Mouse (Mus musculus) liver (tissue): ENCODE data around the gene Maml3.
A peak's percentile ranks its signal among the peaks of the same experiment; 100 is the strongest.

Experiments used
- DNase-seq: peaks from one replicate; pipeline ENCODE4 v3.0.0-alpha.2; 2020; ENCODE audit warnings: mixed read lengths

Gene Maml3

GRCm38 (mm10) chr3:52043847-52044246, 61.0 kb downstream of the Maml3 start:
- DNase-seq: no peak

- DNase-seq: no peak
Observed at GRCm38 (mm10) chr3:52042680-52043079, 62.2 kb downstream of the Maml3 start.

DNA sequence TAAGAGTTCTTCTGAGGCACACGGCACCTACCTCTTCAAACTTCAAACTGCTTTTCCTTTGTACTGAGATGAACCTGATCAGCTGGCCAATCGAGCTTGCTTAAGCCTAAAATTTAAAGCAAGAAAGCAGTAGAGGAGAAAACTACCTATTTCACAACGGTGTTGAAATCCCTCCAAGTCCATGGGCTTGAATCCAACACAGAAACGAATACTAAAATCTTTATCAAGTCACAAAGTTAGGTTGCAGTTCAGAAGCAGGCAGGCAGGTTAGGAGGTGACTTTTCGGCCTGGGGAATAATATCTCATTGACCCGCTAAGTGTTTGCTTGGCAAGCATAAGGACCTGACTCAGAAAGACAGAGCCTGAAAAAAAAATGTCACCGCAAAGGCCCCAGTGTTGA, 64.9 kb downstream of the Maml3 start:
- DNase-seq: no peak

DNA sequence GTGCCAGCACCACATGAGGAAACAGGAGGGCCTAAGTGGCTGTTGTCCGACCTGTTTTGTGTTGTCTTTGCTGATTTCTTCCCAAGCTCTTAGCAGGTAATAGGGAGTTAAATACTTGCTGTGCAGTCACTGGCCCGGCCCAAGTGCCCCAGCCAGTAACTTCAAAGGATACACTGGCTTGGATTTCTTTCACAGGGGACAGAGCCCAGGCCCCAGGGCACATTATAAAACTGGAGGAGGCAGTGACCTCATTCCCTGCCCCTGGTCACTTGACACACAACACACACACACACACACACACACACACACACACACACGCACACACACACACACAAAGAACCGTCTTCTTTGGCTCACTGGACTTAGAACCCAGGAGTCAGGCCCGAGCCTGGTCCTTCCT, 67.6 kb downstream of the Maml3 start:
- no peak for DNase-seq

DNA sequence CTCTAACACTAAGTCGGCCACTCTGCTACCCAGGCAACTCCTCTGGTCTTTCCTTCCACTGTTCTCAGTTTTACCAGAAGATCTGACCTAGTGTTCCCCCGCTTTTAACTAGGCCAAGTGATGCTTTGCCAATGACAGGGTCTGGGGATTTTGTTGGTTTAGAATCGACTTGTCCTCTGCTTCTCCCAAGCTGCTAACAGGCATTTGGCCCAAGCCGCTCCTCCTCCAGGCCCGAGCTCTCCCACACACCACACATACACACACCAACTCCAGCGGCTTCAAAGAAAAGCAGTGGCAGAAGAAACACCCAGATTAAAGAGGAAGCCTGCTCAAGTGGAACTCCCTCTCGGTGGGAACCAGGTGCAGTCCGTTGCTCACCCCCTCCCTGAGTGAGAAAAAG, 69.5 kb downstream of the Maml3 start:
- no peak for DNase-seq

DNA sequence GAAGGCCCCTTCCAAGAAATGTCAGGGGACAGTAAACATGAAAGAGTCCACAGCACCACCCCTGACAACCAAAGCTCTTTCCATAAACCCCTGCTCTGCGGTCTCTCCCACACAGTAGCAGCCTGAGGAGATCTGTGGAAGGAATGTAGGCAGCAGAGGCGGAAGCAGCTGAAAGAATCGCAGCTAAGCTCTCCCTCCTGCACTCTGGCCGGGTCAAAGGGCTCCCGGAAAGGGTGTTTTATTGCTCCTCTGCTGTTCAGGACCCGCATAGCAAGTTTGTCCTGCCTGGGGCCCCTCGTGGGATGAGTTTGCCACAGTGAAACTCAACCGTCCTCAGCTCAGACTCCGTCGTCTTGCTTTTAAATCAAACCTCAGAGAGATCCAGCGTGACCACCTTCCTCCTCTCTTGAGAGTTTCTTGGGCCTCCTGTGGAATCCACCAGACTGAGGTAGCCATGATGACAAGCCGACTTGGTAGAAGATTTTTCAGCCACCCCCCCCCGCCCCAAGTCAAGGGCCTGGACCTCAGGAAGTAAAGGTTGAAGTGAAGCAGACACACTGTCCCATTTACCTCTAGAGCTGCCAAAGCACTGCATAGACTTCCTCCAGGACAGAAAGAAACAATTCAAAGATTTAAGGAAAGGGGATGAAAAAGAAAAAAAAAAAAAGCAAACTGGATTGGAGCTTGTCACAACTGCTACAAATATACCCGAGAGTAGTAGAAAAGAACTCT, 70.9 kb downstream of the Maml3 start:
- peak; percentile 17 for DNase-seq

DNA sequence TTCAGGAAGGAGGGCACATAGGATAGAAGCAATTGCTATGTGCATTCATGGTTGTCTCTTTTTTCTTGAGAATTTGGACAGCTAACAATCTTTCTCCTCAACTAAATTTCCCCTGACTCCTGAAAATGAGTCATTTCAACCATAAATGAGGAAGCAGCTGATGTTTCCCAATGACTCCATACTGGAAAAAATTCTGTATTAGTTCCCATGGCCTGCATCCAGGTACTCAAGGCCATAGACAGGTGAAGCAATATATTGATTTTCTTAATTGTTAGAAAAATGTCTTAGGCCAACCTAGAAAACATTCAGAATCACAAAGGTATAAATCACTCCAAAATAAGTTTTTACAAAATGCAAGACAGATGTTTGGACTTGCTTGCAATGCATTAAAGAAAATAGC, 73.5 kb downstream of the Maml3 start:
- no peak for DNase-seq

GRCm38 (mm10) chr3:52030114-52030513, 74.8 kb downstream of the Maml3 start:
- DNase-seq: no peak

GRCm38 (mm10) chr3:52029661-52030081, 75.2 kb downstream of the Maml3 start:
- peak; percentile 20 for DNase-seq

- DNase-seq: no peak
Observed at GRCm38 (mm10) chr3:52027972-52028371, 76.9 kb downstream of the Maml3 start.

- no peak for DNase-seq
Observed at GRCm38 (mm10) chr3:52022486-52022885, 82.4 kb downstream of the Maml3 start.

- no peak for DNase-seq
Observed at GRCm38 (mm10) chr3:52018103-52018439, 86.8 kb downstream of the Maml3 start.

DNA sequence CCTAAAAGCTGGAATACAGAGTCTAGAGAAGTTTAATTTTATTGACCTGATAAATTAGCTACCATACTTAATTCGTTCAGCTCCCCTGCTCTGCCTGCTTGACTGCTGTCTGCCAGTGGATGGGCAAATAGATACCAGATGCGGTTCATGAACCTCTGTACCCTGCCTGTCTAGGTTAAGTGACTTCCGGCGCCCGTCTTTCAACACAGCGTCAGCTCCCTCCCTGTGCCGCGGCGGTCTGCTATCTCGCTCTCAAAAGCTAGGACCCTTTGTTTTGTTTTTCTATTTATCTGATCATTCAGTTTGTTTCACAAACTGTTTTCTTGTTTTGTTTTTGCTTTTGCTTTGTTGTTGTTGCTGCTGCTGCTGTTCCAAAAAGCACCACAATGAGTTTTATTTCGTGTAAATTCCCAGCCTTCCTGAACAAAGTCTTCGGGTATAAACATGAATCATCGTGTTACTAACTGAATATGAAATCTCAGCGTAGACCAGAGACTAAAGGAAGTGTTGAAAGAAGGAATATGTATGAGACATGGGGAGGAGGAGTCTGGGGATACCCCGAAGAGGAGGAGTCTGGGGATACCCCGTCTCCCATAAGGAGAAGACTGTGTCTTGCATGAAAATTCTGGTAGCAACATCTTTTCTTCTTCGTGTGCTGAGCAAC, 87.3 kb downstream of the Maml3 start:
- DNase-seq: no peak

DNA sequence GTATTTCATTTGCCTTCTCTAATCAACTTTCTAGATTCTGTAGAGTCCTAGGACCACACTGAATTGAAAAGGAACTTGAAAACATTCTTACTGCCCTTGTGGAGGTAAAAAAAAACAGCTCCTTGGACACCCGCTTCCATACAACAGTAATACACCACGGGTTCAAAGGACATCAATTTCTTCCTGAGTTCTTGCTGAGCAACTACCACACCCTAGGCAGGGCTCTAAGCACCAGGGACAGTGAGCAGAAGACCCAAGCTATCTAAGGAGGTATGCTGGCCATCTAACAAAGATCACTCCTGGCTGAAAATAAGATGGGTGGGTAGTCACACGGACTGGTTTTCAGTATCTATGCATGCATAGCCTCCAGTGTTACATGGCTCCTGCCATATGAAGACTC, 88.7 kb downstream of the Maml3 start:
- no peak for DNase-seq

- no peak for DNase-seq
Observed at GRCm38 (mm10) chr3:52015556-52015955, 89.3 kb downstream of the Maml3 start.

DNA sequence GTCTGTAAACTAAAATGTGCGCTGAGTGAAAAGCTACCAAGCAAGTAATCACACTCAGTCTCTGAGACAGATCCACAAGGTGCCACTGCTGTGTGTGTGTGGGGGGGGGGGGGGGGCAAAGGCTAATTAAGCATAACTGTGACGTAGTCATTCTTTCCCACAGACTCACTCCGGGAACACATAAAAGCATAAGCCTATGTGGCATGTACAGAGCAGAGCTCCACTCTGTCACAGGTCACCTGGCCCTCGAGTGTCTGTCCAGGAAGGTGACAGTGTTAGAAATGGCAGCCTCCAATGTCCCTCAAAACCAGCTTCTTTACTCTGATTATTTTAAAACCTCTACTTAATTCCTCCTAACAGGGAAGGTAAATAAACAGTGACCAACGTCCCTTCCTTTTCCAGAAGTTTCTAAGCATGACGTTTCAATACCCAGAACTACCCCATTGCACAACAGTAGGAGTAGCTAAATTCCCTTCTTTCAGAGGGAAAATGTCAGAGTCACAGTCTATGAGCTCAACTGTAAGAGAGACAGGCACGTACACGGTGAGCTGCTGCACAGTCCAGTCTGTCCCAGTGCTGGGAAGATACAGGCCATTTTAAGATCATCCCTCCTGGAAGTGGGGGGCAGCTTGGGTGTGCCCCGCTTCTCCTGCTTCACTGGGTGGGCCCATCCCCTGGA, 93.7 kb downstream of the Maml3 start:
- no peak for DNase-seq

- DNase-seq: no peak
Observed at GRCm38 (mm10) chr3:52009321-52009720, 95.6 kb downstream of the Maml3 start.

DNA sequence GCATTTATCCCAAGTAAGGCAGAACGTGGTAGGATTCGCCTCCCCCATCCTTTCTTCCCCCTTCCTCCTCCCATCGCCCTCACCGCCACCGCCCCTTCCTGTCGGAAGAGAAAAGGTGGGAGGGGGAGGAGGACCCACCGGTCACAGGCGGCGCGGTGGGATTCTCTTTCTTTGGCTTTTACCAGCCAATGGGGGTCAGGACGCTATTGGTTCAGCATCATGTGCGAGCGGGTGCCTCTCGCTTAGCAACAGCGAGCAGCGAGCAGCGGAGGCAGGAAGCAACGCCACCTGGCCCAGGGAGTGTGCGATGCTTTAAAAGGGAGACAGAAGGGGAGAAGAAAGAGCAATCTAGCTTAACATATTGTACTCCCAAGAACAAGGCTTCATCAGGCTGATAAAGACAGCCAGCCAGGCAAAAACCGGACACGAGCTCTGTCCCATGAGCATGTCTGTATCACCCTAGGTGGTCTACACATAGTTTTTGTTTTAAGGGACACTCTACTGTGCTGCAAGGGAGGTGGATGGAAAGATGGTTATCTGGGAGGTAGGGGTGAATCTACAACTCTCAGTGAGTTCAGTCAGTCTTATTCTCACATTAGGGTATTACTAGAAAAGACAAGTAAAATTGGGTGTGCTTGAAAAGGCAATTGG, 97.1 kb downstream of the Maml3 start:
- DNase-seq: peak; percentile 50

- no peak for DNase-seq
Observed at GRCm38 (mm10) chr3:52006721-52007330, 98.0 kb downstream of the Maml3 start.

- no peak for DNase-seq
Observed at GRCm38 (mm10) chr3:52003663-52004062, 101.2 kb downstream of the Maml3 start.

- no peak for DNase-seq
Observed at GRCm38 (mm10) chr3:52001518-52001895, 103.4 kb downstream of the Maml3 start.

- DNase-seq: no peak
Observed at GRCm38 (mm10) chr3:52000871-52001517, 103.9 kb downstream of the Maml3 start.
